Mouse (Mus musculus) erythroblast, embryonic 14.5 days (primary cell): ENCODE results near the gene Pacs1. TPM values are rescaled to one million over a fixed set of nuclear protein-coding genes. Genes with fewer than 3 reads are reported as not detected.

ENCODE experiments used
- H3K27me3 ChIP-seq: 2 replicates; pipeline ENCODE4 v1.6.1; 2012; ENCODE audit warnings: inconsistent platforms; ENCODE audit not compliant: control insufficient read depth
- H3K36me3 ChIP-seq: 2 replicates; pipeline ENCODE4 v1.6.1; 2012; ENCODE audit warnings: mild to moderate bottlenecking, inconsistent platforms; ENCODE audit not compliant: control insufficient read depth
- H3K4me1 ChIP-seq: 2 replicates; pipeline ENCODE4 v1.6.1; 2012; ENCODE audit warnings: inconsistent platforms; ENCODE audit not compliant: control insufficient read depth
- H3K4me3 ChIP-seq: replicated peaks from 2 replicates; pipeline ENCODE3; 2012; ENCODE audit warnings: moderate library complexity, mild to moderate bottlenecking, inconsistent platforms
- H3K9me3 ChIP-seq: 2 replicates; pipeline ENCODE4 v1.6.1; 2012; ENCODE audit warnings: low read length, inconsistent platforms, mixed read lengths; ENCODE audit not compliant: control insufficient read depth
- GATA1 ChIP-seq: IDR thresholded peaks from 2 replicates; pipeline ENCODE4 v1.6.1; 2012; ENCODE audit warnings: low read length, inconsistent platforms, mixed read lengths
- TAL1 ChIP-seq: IDR thresholded peaks from 3 replicates; pipeline ENCODE4 v1.6.1; 2012; ENCODE audit warnings: low read length, inconsistent platforms, mixed read lengths
- polyA plus RNA-seq: library from polyadenylated mRNA; stranded (reverse); fragments of >175 nt; gene quantifications from 2 replicates; pipeline ENCODE4 v1.2.3, GENCODE M21; 2012

Gene Pacs1
- polyA plus RNA-seq, 1 experiment = 2.7 TPM

- Histone ChIP-seq H3K9me3 (no peaks in the 10 kb centered on the region), H3K4me1 (peaks cover 47% of the 10 kb centered on the region), H3K27me3 (no peaks in the 10 kb centered on the region), H3K4me3 (no peak overlapping the region), H3K36me3 (peaks cover 25% of the 10 kb centered on the region)
- TF ChIP-seq GATA1 (no peak), TAL1 (no peak)
Observed at GRCm38 (mm10) chr19:5109659-5110453, 163.1 kb downstream of the Pacs1 start.

GRCm38 (mm10) chr19:5108702-5109101 lies 164.2 kb downstream of the Pacs1 start:
- Histone ChIP-seq H3K9me3 (no peaks in the 10 kb centered on the region), H3K4me1 (peaks cover 52% of the 10 kb centered on the region), H3K36me3 (peaks cover 36% of the 10 kb centered on the region), H3K27me3 (no peaks in the 10 kb centered on the region), H3K4me3 (no peak overlapping the region)
- TF ChIP-seq TAL1 = no peak
- no peak for TF ChIP-seq GATA1

GRCm38 (mm10) chr19:5108271-5108575 lies 164.7 kb downstream of the Pacs1 start:
- Histone ChIP-seq H3K4me1 (peaks cover 52% of the 10 kb centered on the region), H3K27me3 (no peaks in the 10 kb centered on the region), H3K9me3 (no peaks in the 10 kb centered on the region), H3K36me3 (peaks cover 41% of the 10 kb centered on the region), H3K4me3 (no peak overlapping the region)
- TF ChIP-seq GATA1 (no peak), TAL1 (no peak)

GRCm38 (mm10) chr19:5107556-5108270 lies 165.2 kb downstream of the Pacs1 start:
- Histone ChIP-seq H3K27me3 (no peaks in the 10 kb centered on the region), H3K9me3 (no peaks in the 10 kb centered on the region), H3K36me3 (peaks cover 45% of the 10 kb centered on the region), H3K4me3 (peak overlapping the region; percentile 65), H3K4me1 (peaks cover 52% of the 10 kb centered on the region)
- no peak for TF ChIP-seq TAL1
- TF ChIP-seq GATA1 = no peak

GRCm38 (mm10) chr19:5106731-5107191 lies 166.2 kb downstream of the Pacs1 start, which contains the start of gene Rab1b:
Gene Rab1b, minus strand, starts transcription at chr19:5107072.
- Histone ChIP-seq H3K36me3 (peaks cover 51% of the 10 kb centered on the region), H3K9me3 (no peaks in the 10 kb centered on the region), H3K4me1 (peaks cover 52% of the 10 kb centered on the region), H3K27me3 (no peaks in the 10 kb centered on the region), H3K4me3 (peak within 1 kb of the TSS; percentile 65)
- TF ChIP-seq TAL1 (no peak), GATA1 (no peak)

- TF ChIP-seq TAL1 (no peak), GATA1 (no peak)
- H3K27me3 ChIP-seq = no peaks in the 10 kb centered on the region
- peaks cover 52% of the 10 kb centered on the region for H3K4me1 ChIP-seq
- peaks cover 52% of the 10 kb centered on the region for H3K36me3 ChIP-seq
- peak overlapping the region; percentile 65 for H3K4me3 ChIP-seq
- H3K9me3 ChIP-seq = no peaks in the 10 kb centered on the region
Observed at GRCm38 (mm10) chr19:5106074-5106473, 166.8 kb downstream of the Pacs1 start.

- Histone ChIP-seq H3K4me1 (peaks cover 40% of the 10 kb centered on the region), H3K36me3 (peaks cover 47% of the 10 kb centered on the region)
- TF ChIP-seq TAL1 (no peak), GATA1 (no peak)
Observed at GRCm38 (mm10) chr19:5098363-5099143, 174.4 kb downstream of the Pacs1 start, which contains the start of gene Cnih2. Gene Cnih2, minus strand, starts transcription at chr19:5098521.

GRCm38 (mm10) chr19:5097521-5098362 lies 175.2 kb downstream of the Pacs1 start:
- Histone ChIP-seq H3K27me3 (peaks cover 35% of the 10 kb centered on the region), H3K36me3 (peaks cover 46% of the 10 kb centered on the region), H3K9me3 (no peaks in the 10 kb centered on the region), H3K4me1 (peaks cover 41% of the 10 kb centered on the region), H3K4me3 (peak overlapping the region; percentile 47)
- TF ChIP-seq TAL1 = no peak
- no peak for TF ChIP-seq GATA1

More at GRCm38 (mm10) chr19:5098363-5099143, 174.4 kb downstream of the Pacs1 start, which contains the start of gene Cnih2:
- Histone ChIP-seq H3K9me3 (no peaks in the 10 kb centered on the region), H3K4me3 (peak within 1 kb of the TSS; percentile 47), H3K27me3 (peaks cover 35% of the 10 kb centered on the region)
